Comparison of ENCODE assay signal across 18 mouse cellular contexts in genomic region chr10:120298293-120298927, GRCm38 (mm10).
A peak's percentile ranks its signal among the peaks of the same experiment; 100 is the strongest.
DNase-seq lines count a peak whose midpoint lies in the region; ATAC-seq and TF ChIP-seq lines count a peak whose summit lies in the region.
"Had no signal": no experiment of that assay in that cellular context is flagged by ENCODE, and none has a peak within 500 bp of the region (broad histone marks: within the 10 kb centered on the region; RNA-seq: fewer than 3 reads in every experiment).

No protein-coding gene starts in this region.

- H3K4me2 ChIP-seq in embryonic facial prominence, embryonic 14.5 days (ENCODE audit: low read depth, low read length): no peak overlapping the region
- no peak overlapping the region for H3K4me2 ChIP-seq in kidney, postnatal 0 days (ENCODE audit: low read length)
- no peak overlapping the region for H3K4me2 ChIP-seq in hindbrain, embryonic 16.5 days (ENCODE audit: low read length)
- H3K4me2 ChIP-seq: heart, embryonic 12.5 days; liver, embryonic 11.5 days had no signal

- H3K4me1 ChIP-seq in embryonic facial prominence, embryonic 14.5 days (ENCODE audit: control insufficient read depth, insufficient read depth, low read length): no peaks in the 10 kb centered on the region
- H3K4me1 ChIP-seq in embryonic facial prominence, embryonic 10.5 days: peaks cover 10% of the 10 kb centered on the region
- no peaks in the 10 kb centered on the region for H3K4me1 ChIP-seq in kidney, postnatal 0 days (replicated peaks; ENCODE audit: insufficient read depth, low read length)
- no peaks in the 10 kb centered on the region for H3K4me1 ChIP-seq in kidney, adult 2 months (ENCODE audit: control insufficient read depth, insufficient read depth, low read length)
- H3K4me1 ChIP-seq in testis, adult 2 months (ENCODE audit: control insufficient read depth, insufficient read depth, low read length): peaks cover 5% of the 10 kb centered on the region
- H3K4me1 ChIP-seq in hindbrain, embryonic 16.5 days (ENCODE audit: control insufficient read depth, insufficient read depth, low read depth, low read length): peaks cover 7% of the 10 kb centered on the region; the same call in 1 of the 2 replicates

- no peaks in the 10 kb centered on the region for H3K27me3 ChIP-seq in embryonic facial prominence, embryonic 14.5 days (replicated peaks; ENCODE audit: control insufficient read depth, insufficient read depth, low read length)
- H3K27me3 ChIP-seq in embryonic facial prominence, embryonic 10.5 days (replicated peaks; ENCODE audit: low read depth, poor library complexity, severe bottlenecking): no peaks in the 10 kb centered on the region
- H3K27me3 ChIP-seq in kidney, postnatal 0 days (ENCODE audit: insufficient read depth, low read length): no peaks in the 10 kb centered on the region
- H3K27me3 ChIP-seq in kidney, adult 2 months (replicated peaks; ENCODE audit: control insufficient read depth, insufficient read depth, low read length): no peaks in the 10 kb centered on the region
- no peaks in the 10 kb centered on the region for H3K27me3 ChIP-seq in testis, adult 2 months (ENCODE audit: control insufficient read depth, insufficient read depth, low read length)
- H3K27me3 ChIP-seq in hindbrain, embryonic 16.5 days (replicated peaks; ENCODE audit: control insufficient read depth, insufficient read depth, low read length): no peaks in the 10 kb centered on the region

- DNase-seq in embryonic facial prominence, embryonic 14.5 days (ENCODE audit: low spot score): peak; percentile 48
- DNase-seq in embryonic facial prominence, embryonic 10.5 days (ENCODE audit: low spot score): no peak
- peak; percentile 65 for DNase-seq in kidney, postnatal 0 days (ENCODE audit: low spot score)
- DNase-seq in kidney, adult 2 months: no peak
- no peak for DNase-seq in testis, postnatal 10 days (ENCODE audit: low spot score)
- peak; percentile 31 for DNase-seq in yolk sac, embryonic 10.5 days (ENCODE audit: low spot score)
- DNase-seq: adrenal gland, postnatal 14 days; cerebellum, adult 9-10 months; gastrocnemius, adult 2 months; left cerebral cortex, postnatal 4 days; right cerebral cortex, adult 18-20 months; spleen, adult 18-20 months had no signal

- 76% methylated on average over 14 of the region's 14 CpGs for WGBS in embryonic facial prominence, embryonic 14.5 days
- WGBS in embryonic facial prominence, embryonic 10.5 days: 83% methylated on average over 14 of the region's 14 CpGs
- WGBS in kidney, postnatal 0 days: 67% methylated on average over 14 of the region's 14 CpGs
- WGBS in kidney, adult 2 months: 66% methylated on average over 14 of the region's 14 CpGs
- 80% methylated on average over 14 of the region's 14 CpGs for WGBS in hindbrain, embryonic 16.5 days

- H3K9ac ChIP-seq in embryonic facial prominence, embryonic 14.5 days (ENCODE audit: low read depth, low read length): no peak overlapping the region
- no peak overlapping the region for H3K9ac ChIP-seq in kidney, postnatal 0 days (ENCODE audit: low read depth, low read length)
- no peak overlapping the region for H3K9ac ChIP-seq in hindbrain, embryonic 16.5 days (ENCODE audit: low read depth, low read length)
- H3K9ac ChIP-seq: heart, embryonic 12.5 days had no signal

- no peak for ATAC-seq in embryonic facial prominence, embryonic 14.5 days (ENCODE audit: low read depth)
- 0 out of 2 replicates have a peak, but pooled peaks have one; percentile 59 for ATAC-seq in kidney, postnatal 0 days (replicated peaks; ENCODE audit: low FRiP score, low read depth)
- no peak for ATAC-seq in hindbrain, embryonic 16.5 days
- ATAC-seq: forebrain, embryonic 16.5 days had no signal

- TF ChIP-seq CTCF in kidney, postnatal 0 days (IDR thresholded peaks at IDR 0.05; ENCODE audit: low read depth): peak; percentile 66
- TF ChIP-seq CTCF in kidney, adult 2 months (conservative IDR thresholded peaks at IDR 0.05; ENCODE audit: insufficient read depth, insufficient read length, low read depth, low read length): no peak
- TF ChIP-seq CTCF in testis, adult 2 months (IDR thresholded peaks at IDR 0.05; ENCODE audit: control insufficient read depth, insufficient read depth, insufficient replicate concordance, low read depth, low read length): no peak

- no peak overlapping the region for H3K4me3 ChIP-seq in embryonic facial prominence, embryonic 14.5 days (ENCODE audit: low read depth, low read length)
- no peak overlapping the region for H3K4me3 ChIP-seq in embryonic facial prominence, embryonic 10.5 days
- no peak overlapping the region for H3K4me3 ChIP-seq in kidney, postnatal 0 days (replicated peaks; ENCODE audit: low read depth, low read length)
- no peak overlapping the region for H3K4me3 ChIP-seq in kidney, adult 2 months (ENCODE audit: insufficient read depth, low read depth, low read length)
- peak overlapping the region; percentile 74 for H3K4me3 ChIP-seq in testis, adult 2 months (ENCODE audit: control insufficient read depth, low read depth, low read length)
- no peak overlapping the region for H3K4me3 ChIP-seq in hindbrain, embryonic 16.5 days (ENCODE audit: low read length)
- H3K4me3 ChIP-seq: gastrocnemius, adult 2 months; heart, embryonic 12.5 days; midbrain, embryonic 10.5 days had no signal

- no peaks in the 10 kb centered on the region for H3K9me3 ChIP-seq in embryonic facial prominence, embryonic 14.5 days (ENCODE audit: control insufficient read depth, low read length)
- H3K9me3 ChIP-seq in embryonic facial prominence, embryonic 10.5 days: no peaks in the 10 kb centered on the region
- no peaks in the 10 kb centered on the region for H3K9me3 ChIP-seq in kidney, postnatal 0 days (replicated peaks; ENCODE audit: low read length)
- H3K9me3 ChIP-seq in hindbrain, embryonic 16.5 days (ENCODE audit: control insufficient read depth, low read length): no peaks in the 10 kb centered on the region
- H3K9me3 ChIP-seq: heart, embryonic 12.5 days; midbrain, embryonic 10.5 days had no signal

- H3K27ac ChIP-seq in embryonic facial prominence, embryonic 14.5 days (replicated peaks; ENCODE audit: low read depth, low read length): no peak overlapping the region
- no peak overlapping the region for H3K27ac ChIP-seq in embryonic facial prominence, embryonic 10.5 days (replicated peaks)
- H3K27ac ChIP-seq in kidney, postnatal 0 days: no peak overlapping the region
- H3K27ac ChIP-seq in kidney, adult 2 months (ENCODE audit: insufficient read depth, low read depth, low read length): no peak overlapping the region
- no peak overlapping the region for H3K27ac ChIP-seq in testis, adult 2 months (ENCODE audit: control insufficient read depth, insufficient read depth, low read depth, low read length)
- no peak overlapping the region for H3K27ac ChIP-seq in hindbrain, embryonic 16.5 days (ENCODE audit: low read depth, low read length)
- H3K27ac ChIP-seq: gastrocnemius, adult 2 months; midbrain, embryonic 10.5 days had no signal

- H3K36me3 ChIP-seq in embryonic facial prominence, embryonic 14.5 days (ENCODE audit: control insufficient read depth, insufficient read depth, low read length): no peaks in the 10 kb centered on the region
- H3K36me3 ChIP-seq in embryonic facial prominence, embryonic 10.5 days (replicated peaks): no peaks in the 10 kb centered on the region
- H3K36me3 ChIP-seq in kidney, postnatal 0 days (ENCODE audit: insufficient read depth, low read length): no peaks in the 10 kb centered on the region
- H3K36me3 ChIP-seq in kidney, adult 2 months (ENCODE audit: control insufficient read depth, insufficient read depth, low read length): no peaks in the 10 kb centered on the region
- no peaks in the 10 kb centered on the region for H3K36me3 ChIP-seq in testis, adult 2 months (ENCODE audit: control insufficient read depth, insufficient read depth, low read length)
- no peaks in the 10 kb centered on the region for H3K36me3 ChIP-seq in hindbrain, embryonic 16.5 days (ENCODE audit: control insufficient read depth, insufficient read depth, low read length)
- H3K36me3 ChIP-seq: heart, embryonic 12.5 days; midbrain, embryonic 10.5 days had no signal

- TF ChIP-seq POLR2A in kidney, adult 2 months (IDR thresholded peaks at IDR 0.05; ENCODE audit: low read depth, low read length): no peak
- no peak for TF ChIP-seq POLR2A in testis, adult 2 months (IDR thresholded peaks at IDR 0.05; ENCODE audit: control insufficient read depth, low read depth, low read length)

Comparison
In these comparisons a context has a peak if more than half of its experiments do, and no peak if none do; other contexts are left out.
1. DNase-seq: peak in embryonic facial prominence, embryonic 14.5 days (single experiment), kidney, postnatal 0 days (single experiment) and yolk sac, embryonic 10.5 days (single experiment); none in embryonic facial prominence, embryonic 10.5 days (single experiment), kidney, adult 2 months (single experiment) and testis, postnatal 10 days (single experiment).